Mouse (Mus musculus): ENCODE data around the gene Ccdc65. TPM values are rescaled to one million over a fixed set of nuclear protein-coding genes. Genes with fewer than 3 reads are reported as not detected.

The Ccdc65 gene
- total RNA-seq, 2 experiments from 2014 or later = 0.38 to 0.55 TPM

DNA sequence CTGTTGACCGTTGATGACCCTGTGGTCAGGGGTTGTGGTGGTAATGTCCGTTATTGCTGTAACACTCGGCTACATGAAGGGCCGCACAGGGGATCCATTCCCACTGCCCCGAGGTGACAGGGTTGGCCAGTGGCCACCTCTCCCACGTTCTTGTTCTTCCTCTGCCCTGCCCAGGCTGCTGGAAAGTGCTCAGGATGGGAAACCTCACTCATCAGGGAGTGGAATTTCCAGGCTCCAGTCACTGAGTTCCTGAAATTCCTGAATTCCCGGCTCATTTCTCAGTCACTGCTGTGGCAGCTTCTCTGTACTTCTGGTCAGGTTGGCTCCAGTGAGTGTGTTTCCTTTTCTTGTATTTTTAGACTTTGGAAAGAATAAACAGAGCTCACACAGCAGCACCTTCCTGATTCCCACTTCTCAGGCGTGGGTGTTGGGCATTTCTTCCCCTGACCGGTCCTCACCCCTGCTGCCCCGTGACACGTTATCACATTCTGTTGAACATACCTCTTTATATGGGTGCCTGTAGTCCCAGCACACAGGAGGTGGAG, 15.8 kb upstream of the Ccdc65 start:
- DNase-seq = peak; percentile 70

DNA sequence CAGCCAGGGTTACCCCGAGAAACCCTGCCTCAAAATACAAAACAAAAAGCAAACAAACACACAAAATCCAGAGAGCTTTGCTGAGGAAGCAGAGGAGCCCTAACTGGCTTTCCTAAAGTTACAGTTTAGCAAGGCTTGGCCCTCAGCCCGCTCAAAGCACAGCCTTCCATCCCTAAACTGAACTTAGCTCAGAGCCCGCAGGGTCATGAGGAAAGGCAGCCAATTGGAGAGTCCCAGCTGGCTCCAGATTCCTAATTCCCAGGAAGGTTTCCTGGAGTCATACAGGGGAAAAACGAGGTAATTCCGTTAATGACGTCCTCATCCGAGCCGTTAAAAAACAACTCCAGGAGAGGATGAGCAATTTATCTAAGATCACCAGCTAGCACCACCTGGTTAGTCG, 12.3 kb upstream of the Ccdc65 start:
- DNase-seq = no peak

DNA sequence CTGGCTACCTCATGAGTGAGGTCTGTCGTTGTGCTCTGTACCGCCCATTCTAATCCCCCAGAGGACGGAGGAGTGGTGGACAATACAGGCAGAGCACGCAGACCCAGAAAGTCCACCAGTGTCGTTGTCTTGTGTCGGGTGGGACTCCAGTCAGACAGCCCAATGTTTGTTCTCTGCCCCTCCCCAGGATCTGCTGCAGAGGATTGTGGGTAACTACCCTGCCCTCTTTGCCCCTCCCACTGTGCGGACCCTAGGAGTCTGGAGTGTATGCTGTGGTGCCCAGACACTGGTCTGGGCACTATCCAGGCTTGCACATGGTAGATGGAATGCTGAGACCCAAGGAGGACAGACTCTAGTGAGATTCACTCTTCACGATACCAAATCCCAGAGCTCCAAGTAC, 11.8 kb upstream of the Ccdc65 start:
- no peak for DNase-seq

DNA sequence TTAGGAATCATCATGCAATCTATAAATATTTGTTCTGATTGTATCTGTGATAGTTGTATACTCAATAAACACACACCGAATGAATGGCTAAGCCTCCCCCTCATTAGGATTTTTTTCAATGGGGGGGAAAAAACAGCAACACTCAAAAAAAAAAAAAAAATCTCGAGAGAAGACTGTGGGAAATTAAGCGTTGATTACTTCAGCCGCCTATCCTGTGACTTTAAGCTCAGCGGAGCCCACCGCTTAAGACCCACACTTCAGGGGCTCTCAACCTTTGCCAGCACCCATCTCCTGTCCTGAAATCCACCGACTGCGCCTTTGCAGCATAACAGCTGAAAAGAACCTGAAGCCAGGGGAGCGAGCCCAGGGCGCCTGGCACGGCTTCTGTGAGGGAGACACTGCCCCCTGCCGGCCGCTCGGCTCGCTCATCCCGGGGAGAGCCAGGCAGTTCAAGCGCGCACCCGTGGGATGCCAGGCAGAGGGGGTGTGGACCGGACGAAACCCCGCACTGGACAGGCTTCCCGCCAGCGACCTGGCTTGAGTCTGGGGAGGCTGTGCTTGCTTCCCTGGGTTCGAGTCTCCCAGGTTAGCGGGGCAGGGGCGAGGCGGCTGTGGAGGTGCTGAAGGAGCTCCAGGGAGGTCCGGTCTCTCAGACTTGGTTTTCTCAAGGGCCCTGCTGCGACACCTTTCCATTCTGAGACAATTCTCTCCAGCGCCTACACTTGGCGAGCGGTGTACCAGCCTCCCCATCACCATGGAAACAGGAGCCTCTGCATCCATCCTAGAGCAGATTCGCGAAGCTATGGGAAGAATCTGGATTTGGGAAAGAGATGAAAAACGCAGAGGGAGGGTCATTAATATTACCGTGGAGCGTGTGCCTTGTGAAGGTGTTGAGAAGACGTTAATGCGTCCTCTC, 8.6 kb upstream of the Ccdc65 start:
- peak; percentile 94 for DNase-seq

DNA sequence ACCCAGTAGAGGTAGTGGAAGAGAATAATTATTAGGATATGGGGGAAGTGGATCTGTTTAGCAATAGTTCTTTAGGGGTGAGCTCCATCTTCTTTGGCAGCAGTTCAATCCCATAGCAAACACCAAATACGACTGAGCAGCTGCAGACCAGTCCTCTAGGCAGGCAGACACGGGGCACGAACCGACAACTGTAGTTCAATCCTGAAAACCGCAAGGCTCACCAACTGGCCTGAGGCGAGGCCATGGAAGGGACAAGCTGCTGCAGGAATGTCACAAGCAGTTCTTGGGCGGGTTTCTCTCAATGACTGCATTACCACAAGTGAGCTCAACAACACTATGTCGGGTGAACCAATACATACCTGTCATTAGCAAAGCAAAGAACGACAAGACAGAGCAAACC, 3.7 kb upstream of the Ccdc65 start:
- no peak for DNase-seq

DNA sequence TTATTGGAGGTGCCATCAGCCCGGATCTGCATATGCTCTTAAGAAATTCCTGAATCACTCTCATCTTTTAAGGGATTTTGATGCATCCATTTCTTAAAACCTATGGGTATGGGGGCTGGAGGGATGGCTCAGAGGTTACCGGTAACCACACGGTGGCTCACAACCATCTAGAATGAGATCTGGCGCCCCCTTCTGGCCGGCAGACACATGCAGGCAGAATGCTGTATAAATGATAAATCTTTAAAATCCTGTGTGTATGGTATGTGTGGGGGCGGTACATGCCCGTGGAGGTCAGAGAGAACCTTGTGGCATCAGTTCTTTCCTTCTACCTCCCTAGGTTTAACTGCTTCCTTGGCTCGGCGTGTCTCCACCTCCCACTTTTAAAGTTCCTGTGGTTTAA, 2.4 kb downstream of the Ccdc65 start:
- peak; percentile 79 for DNase-seq

DNA sequence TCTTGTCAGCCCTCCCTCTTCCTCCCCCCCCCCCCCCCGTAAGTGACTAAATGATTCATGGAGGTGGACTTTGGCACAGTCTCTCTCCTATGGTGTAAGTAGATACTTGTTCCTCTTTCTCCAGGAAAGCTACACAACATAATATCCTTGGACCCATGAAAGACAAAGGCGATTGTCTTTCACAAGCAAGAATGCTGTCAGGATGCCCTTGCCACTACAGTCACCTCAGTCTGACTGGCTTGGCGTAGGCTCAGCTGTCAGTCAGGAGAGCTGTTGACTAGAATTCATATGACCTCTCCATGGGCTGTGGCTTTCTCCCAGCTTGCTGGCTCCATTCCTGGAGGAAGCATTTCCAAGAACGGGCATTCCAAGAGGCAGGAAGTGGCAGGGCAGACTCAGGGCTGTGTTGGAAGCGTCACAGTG, 6.2 kb downstream of the Ccdc65 start:
- peak; percentile 58 for DNase-seq

DNA sequence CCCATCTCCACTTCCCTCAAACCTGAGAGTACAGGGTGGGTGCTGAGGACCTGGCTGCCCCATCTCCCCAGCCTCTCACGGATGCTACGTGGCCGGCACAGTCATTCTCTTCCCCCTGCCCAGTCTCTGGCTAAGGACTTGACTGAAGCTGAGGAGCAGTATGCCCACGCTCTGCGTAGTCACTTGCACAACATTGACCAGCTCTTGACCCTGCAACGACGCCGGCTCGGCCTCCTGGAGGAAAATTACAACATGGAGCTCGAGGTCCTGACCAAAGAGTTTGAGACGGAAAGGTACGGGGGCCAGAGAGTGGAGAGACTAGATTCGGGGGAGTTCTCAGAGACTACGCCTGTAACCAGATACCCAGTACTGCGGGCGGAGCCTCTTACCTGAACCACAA, 9.3 kb downstream of the Ccdc65 start:
- no peak for DNase-seq

DNA sequence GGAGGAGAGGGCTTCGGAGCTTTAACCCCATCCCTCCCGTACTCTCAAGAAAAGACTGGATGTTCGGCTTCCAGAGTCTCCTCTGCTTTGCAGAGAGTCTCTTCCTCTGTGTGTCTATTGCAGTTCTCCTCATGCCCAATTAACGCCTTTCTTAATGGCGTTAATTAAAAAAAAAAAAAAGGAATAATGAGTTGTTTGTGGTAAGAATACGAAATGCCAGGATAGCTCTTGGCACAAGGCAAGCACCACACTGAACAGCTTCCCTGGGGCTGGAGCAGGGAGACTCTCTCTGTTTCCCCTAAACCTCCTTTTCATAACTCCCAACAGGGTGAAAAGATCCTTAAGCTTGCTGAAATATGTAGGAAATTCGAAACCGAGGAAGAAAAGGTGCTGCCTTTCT, 14.2 kb downstream of the Ccdc65 start:
- DNase-seq = no peak

DNA sequence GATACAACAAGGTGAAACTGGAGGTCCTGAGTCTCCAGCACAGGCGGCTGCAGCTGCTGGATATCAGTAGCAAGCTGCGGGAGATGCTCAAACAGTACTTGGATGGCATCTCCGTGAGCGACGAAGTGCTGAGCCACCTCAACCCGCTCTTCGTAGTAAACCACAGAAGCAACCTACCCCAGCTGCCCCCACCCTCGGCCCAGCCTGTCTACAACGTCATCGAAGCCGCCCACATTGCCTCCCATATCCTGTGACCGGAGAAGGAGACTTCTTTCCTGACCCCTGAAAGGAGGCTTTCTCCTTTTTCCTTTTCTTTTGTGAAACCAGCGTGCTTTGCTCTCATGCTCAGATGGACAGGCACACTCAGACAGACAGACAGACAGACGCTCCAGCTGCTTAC, 14.8 kb downstream of the Ccdc65 start:
- DNase-seq = peak; percentile 32

DNA sequence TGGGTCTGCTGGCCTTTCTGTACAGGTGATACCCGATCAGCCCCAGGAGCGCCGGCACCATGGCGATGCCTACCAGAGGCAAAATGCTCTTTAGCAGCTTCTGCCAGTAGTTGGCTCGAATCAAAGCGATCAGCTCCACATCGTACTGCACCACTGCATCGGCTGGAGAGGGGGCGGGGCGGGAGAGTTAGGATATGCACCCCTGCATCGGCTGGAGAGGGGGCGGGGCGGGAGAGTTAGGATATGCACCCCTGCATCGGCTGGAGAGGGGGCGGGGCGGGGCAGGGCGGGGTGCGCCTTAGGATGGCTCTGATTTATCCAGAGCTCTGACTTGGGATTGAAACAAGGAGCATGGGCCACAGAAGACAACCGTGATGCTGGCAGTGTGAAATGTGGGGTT, 16.4 kb downstream of the Ccdc65 start:
- no peak for DNase-seq

DNA sequence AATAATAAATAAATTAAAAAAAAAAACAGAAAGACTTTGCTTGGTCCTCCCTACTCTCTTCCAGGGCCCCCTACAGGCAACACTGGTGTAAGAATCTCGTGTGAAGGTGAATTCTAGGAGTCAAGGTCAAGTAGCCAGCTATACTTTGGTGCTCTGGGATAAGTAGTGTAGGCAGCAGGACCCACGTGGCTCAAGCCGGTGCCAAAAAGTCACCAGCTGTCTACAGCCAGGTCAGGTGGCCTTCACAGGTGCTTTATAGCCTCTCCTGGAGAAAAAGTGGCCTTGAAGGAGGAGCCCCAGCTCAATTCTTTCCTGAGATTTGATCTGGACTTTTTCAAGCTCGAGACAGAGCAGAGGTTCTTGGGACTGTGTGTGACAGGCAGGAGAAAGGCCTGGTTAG, 18.1 kb downstream of the Ccdc65 start:
- DNase-seq = no peak

DNA sequence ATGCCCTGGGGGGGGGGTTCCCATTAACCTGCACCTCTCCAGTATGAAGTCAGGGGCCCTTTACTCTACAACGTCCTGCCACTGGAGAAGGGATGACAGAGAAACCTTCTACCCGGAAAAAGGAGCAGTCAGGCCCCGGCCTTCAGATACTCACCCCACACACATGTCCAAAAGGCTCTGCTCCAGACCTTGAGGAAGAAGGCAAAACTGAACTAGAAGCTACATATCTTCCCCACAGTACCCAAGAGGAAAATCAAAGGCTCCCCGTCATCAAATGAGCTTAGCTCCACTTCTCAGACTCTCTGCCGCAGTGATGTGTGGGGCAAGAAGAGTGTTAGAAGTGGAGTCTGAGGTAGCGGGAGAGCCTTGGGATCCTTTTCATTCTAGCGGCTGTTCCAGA, 18.7 kb downstream of the Ccdc65 start:
- no peak for DNase-seq

DNA sequence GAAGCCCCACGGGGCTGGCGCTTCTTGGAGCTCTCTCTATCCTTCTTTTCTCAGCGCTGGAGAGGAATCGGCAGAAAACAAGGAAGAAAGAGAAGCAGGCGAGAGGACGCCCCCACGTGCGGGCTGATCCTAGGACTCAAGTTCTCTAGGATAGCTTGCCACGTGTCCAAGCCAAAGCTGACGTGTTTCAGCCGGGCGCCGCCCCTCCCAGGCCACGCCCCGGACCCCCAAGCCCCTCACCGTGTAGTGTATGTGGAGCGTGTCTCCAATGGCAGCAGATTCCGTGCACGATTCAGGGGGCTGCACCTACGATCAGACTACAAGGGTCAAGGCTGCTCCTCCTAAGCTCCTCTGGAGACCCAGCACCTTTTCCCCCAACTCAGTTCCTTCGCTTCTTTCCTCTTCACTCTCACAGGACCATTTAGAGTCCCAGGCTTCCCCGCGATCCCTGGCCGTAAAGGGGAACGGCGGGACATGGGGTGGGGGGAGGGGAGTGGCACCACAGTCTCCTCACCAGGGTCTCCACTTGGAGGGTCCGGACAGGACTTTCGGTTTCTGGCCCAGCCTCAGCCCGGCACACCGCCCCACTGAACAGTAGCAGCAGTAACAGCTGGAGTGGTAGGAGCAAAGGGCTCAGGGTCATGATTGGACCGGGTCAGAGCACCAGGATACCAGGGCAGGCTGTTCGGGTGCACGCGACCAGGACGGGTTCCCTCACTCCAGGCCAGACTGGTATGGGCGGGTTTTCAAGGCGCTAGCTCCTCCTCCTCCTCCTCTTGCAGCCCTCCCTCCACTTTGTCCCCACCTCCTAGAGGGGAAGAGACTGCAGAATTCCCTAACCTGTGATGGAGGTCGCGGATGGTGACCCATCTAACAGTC, 19.7 kb downstream of the Ccdc65 start, which contains the start of gene Fkbp11:
Gene Fkbp11, minus strand, starts transcription at position 756 of the 879 bp plus-strand sequence.
- DNase-seq = peak; percentile 65

DNA sequence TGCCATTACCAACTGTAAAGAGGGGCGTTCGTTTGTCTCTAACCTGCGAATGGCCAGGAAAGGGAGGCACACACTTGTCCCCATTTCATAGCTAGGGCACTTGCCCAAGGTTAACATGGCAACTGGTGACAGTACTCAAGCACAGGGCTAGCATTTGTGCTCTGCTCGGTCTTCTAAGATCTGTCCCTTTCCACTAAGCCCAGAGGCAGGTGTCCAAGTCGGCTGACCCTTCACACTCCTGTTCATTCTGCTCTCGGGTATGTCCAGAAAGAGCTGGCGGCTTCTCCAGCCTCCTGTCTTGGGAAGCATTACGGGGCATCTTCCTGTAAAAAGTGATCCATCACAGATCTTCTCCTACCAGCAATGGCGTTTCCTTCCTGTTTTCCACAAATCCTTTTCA, 20.4 kb downstream of the Ccdc65 start:
- no peak for DNase-seq

DNA sequence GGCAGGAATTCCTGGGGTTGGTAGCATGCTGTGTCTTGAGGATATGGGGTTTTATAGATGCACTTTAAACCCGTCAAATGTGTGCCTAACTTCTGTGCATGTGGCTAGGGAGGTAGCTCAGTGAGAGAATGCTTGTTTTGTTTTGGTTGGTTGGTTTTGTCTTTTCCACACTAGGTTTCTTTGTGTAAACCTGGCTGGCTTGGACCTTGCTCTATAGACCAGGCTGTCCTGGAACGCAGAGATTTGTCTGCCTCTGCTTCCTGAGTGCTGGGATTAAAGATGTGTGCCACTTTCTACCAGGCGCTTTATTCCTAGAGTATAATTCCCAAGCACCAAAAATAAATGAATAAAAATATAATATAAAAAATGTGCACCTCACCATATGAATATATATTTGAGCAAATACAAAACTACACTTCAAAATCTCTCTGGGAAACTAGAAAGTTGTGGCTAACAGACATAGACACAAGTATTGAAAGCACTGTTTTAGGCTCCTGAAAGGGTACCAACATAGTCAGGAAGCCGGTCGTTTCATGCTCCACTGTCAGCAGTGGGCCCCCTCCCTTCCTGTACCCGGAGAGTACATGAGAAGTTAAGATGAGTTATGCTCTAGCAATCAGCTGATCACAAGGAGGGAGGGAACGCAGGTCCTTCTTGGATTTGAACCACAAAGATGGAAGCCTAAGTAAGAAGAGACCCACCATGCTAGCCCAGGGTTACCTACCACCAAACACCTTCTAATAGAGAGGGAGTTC, 22.0 kb downstream of the Ccdc65 start:
- DNase-seq = no peak

DNA sequence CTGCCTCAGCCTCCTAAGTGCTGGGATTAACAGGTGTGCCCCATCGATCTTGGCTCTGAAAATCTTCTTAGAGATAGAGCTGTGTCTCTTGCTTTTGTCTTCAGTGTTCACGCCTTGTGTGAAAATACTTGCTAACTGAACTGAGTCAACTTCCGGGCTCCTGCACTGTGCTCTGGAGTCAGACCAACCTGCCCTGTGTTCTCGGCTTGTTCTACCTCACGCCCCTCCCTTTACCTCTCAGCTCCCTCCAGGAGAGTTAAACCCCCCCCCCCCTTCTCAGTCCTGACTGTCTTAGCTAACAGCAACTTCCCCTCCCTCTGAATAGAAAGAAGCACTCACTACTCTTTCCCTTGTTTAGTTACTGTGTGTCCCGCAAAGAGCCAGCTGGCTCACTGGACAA, 22.8 kb downstream of the Ccdc65 start:
- no peak for DNase-seq

DNA sequence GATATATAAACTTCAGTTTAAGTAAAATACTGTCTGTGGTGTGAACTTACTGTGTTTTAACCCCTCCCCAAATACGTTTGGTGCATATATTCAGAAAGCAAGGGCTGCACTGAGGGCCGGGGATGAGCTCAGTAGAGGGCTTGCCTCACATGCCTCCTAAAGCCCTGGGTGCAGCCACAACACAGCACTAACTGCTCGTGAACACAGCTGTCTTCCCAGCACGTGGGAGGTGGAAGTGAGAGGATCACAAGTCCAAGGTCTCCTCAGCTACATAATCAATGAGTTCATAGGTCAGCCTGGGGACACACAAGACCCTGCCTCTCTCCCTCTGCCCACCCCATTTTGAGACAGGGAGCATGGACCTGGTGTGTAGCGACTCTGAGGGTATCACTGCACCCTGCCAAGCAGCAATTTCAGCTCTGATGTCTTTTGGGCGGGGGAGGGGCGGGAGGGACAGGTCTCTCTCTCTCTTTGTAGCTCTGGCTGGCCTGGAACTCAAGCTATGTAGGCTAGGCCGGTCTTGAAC, 24.1 kb downstream of the Ccdc65 start:
- DNase-seq = no peak

DNA sequence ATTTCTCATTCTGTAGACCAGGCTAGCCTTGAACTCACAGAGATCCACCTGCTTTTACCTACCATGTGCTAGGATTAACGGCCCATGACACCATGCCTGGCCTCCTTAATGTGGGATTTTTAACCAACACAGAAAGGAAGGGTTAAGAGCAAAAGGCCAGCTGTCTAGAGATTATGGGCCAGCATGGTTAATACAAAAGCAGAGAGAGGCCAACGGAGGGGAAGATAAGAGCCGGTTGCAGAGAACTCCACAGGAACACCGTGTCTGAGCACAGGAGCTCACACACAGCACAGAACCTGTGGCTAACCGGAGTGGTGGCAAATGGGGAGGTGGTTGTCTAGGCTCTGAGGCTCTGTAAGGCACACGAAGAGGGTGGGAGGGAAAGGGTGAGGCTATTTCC, 25.4 kb downstream of the Ccdc65 start:
- no peak for DNase-seq

DNA sequence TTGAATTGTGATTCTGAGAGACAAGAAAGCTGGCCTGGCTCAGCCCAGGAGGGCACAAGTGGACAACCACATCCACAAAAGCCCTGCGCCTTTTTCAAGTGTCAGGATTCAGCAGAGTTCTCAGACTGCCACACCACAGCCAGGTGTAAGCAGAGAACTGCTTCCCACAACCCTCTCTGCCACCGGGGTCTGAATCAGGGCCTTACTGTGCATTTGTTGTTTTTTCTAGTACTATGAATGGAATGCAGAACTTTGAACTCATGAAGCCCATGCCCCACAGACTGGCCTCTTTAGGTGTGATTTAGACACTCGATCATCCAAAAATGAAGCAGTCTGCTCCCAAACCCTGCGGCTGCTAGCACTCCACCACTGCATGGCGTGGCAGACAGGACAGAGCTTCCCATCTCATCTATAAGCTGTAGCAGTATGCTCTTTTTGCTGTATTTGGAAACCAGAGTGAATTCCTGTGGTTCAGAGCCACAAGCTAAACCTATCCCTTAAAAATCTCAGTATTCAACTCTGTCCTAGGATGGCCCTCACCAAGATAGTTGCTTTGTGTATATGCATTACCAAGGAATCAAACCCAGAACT, 26.1 kb downstream of the Ccdc65 start:
- no peak for DNase-seq

DNA sequence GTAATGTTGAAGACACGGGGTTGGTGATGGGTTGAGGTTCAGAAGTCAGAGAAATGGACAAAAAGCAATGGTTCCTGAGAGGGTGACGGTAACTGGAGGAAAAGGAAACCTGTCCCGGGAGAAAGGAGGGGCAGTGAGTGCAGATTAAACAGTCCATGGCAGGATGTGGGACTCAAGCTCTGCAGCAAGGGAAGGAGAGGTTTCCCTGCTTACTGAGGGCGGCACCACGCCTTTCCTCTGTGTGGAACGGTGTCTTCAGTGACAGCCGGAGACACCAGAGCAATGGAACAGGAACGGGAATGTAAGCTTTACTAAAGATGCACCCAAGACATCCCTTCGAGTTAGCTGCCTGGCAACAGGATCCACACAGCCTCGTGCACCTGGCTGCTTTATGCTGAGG, 28.5 kb downstream of the Ccdc65 start:
- DNase-seq = no peak

DNA sequence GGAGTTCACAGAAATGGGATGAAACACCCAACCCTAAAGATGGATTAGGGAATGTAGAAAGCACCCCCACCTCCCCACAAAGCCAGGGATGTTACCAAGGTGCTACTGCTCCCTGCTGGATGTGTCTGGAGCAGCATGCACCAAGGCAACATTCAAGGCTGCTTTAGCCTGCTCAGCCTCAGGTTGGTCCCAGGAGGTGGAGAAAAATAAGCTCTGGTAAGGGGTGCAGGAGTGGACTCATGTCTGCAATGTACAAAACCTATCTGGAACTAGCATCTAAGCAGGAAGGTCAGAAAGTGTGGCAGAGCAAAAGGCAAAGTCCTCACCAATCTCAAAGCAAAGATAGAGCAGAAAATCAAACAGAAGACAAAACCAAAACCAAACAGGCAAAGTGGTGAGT, 29.9 kb downstream of the Ccdc65 start:
- DNase-seq = peak; percentile 60
